Mouse (Mus musculus) heart, postnatal 25 days (tissue): ENCODE measurements at regions not wholly inside any gene's neighbourhood (a gene's known extent, or its start where the extent isn't known, plus 50 kb on each side); places are given as distances from the start of the nearest gene placed in this dataset.

Experiments
- DNase-seq: peaks from one replicate; pipeline ENCODE4 v3.0.0; 2022; ENCODE audit warnings: low spot score
- intact Hi-C: fragments of 180-260 bp; cut with DNase I; formaldehyde crosslinking; loops from one replicate; pipeline ENCODE4 v1.15.1; 2025

DNA sequence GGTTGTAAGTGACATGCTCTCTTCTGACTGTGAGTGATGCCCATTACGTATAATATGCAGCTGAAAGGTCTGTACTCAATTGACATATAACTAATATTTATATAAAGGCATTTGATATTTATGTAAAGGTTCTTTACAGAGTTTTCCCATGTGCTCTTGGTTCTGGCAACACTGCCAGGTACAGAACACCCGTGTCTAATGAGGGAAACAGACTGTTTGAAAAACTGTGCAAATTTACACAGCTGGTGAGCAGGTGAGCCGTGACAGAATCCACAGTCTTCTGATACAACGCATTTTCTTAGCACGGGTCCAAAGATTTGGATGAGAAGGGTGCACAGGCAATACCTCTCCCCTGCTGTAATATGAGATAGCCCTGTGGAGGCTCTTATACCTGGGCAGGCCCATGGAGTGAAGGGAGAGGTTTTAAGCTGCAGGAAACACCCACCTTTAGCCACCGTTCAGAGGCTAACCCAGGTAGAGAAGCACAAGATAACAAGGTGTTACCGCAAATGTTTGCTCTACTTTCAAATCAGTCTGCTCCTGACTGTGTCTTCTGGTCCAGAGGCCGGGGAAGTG lies 161.0 kb downstream of the Foxo1 start:
- no peak for DNase-seq
- intact Hi-C loops, result no loop called here

DNA sequence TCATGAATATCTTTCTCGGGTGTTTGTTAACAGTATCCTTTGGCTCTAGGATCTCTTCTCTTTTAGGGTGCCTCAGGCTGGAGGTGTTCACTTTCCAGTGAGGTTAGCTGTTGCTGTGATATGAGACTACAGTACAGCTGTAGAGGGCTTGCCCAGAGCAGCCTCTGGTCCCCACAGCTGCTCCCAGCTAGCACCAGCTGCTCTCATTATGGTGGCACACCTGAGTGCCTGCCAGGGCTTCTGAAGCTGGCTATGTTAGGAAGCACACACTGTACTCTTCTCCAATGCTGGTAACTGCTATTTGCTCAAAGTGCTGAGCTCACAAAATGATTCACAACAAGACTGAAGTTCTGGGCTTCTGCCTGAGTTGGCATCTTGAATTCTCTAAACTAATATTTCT lies 154.7 kb downstream of the Foxo1 start:
- no peak for DNase-seq
- intact Hi-C loops, result no loop called here

DNA sequence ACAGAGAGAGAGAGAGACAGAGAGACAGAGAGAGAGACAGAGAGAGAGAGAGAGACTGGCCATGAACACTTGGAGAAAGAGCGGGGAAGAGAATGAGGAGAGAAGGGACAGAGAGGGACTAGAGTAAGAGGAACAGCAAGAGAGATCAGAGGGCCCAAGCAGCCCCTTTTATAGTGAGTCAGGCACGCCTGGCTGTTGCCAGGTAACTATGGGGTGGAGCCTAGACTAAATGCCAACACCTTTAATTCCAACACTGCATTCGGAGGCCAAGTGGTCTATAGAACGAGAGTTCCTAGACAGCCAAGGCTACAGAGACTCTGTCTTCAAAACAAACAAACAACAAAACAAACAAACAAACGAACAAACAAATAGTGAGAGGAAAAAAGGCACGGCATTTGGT lies 148.1 kb downstream of the Foxo1 start:
- no peak for DNase-seq
- intact Hi-C loops, result no loop called here

DNA sequence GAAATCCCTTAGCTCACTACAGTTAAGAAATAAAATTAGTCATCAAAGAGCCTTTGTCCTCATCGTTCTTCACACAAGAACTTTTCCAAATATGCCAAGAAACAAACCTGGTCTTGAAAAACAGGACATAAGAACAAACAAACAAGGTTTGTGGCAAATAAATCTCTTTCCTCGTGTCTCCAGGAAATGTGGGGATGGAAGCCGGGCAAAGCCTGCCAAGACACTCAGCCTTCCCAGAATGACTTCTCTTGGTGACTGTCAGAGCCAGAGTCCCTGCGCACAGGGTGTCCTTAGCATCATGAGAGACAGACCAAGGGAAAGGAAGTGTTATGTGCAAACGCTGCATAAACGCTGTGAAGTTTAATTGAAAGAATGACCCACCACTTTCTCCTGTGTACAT lies 147.2 kb downstream of the Foxo1 start:
- intact Hi-C loops, result no loop called here
- no peak for DNase-seq

DNA sequence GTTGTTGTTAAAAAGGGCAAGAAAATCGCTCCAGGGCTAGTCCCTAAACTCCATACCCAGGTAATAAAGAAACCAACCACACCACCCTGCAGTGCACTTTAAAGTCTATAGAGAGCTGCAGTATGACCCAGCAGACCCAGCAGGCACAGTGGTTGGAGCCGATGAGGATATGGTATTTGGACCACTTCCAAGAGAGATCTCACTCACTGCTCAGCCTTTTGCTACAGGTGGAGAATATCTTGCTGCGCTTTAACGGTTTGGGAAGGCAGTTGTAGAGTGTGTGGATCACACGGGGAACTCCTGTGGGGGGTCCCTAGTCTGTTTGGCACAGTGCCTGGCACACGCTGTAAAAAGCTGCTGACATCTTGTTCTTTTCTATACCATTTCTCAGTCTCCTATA lies 145.9 kb downstream of the Foxo1 start:
- intact Hi-C loops, result no loop called here
- DNase-seq, result no peak

DNA sequence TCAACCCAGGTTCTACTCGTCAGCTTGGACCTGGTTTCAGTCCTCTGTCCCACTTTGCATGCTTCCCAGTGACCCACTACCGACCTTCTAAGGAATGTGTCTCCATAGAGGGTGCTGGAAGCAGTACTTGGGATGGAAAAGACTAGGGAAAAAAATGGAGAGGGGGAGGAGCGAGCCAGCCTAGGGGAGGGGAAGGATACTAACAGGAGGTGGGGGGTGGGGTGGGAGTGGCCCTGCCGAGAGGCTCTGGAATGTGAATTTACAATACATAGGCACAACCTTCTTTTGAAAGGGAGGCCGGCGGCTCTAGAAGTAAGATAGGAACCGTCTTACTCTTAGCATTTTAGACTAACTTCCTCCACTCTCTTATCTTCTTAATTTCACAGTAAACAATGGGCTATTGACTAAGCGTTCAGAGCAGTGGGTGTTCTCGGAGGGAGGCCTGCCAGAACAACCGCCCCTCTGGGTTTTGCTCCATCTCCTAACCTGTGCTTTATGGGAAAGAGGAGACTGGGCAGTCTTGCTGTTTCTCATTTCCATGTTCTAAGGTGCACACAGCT lies 145.1 kb downstream of the Foxo1 start:
- no peak for DNase-seq
- intact Hi-C loops, result no loop called here

DNA sequence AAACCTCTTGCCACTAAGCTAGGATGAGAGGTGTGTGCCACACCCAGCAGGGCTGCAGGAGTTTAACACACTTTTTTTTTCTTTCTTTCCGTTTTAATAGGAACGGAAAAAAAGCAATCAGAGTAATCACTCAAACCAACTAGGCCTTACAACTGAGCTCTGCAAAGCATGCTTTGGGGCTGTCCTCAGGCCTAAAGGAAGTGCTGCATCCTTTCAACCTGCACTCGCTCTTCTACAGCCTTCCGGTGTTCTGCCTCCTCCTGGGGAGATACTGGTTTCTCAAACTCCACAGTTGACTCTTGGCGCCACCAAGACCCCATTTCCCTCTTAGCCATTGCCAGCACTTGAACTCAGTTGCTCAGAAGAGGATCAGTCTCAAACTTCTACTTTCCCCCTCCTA lies 143.2 kb downstream of the Foxo1 start:
- intact Hi-C loops, result no loop called here
- DNase-seq, result no peak

DNA sequence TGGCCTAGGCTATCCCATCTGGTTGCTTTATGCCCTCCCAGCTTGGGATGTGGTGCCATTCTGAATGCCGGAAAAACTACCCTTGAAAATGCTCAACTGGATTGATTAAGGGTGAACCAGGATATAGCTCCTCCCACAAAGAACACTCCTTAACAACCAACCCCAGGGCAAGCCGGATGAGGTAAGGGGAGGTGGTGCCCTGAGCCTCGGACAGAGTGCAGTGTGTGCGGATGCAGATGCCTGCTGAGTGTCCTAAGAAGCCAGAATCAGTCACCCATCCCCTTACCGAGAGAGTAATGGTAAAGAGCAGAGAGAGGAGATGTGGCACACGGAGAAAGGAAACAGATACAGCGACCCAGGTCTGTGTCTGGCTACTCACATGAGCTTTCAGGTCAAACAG lies 141.3 kb downstream of the Foxo1 start:
- intact Hi-C loops, result loop anchor here (5.0 to 10.0 kb wide), 2 partner anchors 233 to 435 kb away; no protein-coding TSS in a partner anchor

DNA sequence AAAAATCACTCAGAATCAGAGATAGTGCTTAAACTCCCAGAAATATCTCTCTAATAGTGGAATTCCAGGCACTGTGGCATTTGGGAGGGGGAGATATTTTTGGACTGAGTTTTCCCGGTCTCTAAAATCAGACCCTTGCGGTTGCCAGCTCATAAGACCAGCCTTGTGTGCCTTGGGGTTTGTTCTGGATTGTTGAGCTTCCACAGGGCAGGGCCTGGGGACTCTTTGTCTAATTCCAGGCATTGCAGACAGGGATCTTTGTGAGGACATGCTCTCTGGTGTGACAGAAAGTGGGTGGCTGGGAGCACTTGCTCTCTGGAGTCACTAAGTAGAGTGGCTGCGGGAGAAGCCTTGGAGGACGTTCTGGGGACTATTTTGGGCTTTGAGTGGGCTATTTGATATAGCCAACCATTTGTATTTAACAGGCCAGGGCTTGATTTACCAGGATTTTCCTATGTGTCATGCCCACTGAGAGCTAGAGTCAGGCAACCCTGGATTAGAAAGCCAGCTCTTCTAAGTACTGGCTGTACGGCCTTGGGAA lies 138.7 kb downstream of the Foxo1 start:
- intact Hi-C loops, result loop anchor here (5.0 to 10.0 kb wide), 2 partner anchors 235 to 438 kb away; no protein-coding TSS in a partner anchor

More for the DNA sequence above, 141.3 kb downstream of the Foxo1 start:
- no peak for DNase-seq

DNA sequence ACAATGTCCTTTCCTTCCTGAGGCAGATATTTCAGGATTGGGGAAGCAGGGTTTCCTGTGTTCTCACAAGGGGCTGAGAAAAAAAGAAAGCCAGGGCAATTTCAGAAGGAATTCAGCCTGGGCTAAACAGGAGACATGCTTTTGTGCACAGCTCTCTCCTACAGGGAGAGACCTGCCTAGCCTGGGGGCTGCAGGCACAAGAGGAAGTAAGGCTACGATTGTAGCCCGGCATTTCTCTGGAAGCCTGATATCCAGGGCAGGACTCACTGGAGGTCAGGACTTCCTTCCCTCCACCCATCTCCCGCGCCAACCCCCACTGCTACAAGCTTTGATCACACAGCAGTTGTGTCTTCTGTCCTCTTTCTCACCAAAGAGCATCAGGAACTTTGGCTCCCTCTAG lies 136.5 kb downstream of the Foxo1 start:
- intact Hi-C loops, result loop anchor here (1.0 to 10.0 kb wide), 4 partner anchors 48 to 440 kb away; no protein-coding TSS in a partner anchor
- DNase-seq, result peak; percentile 24

More for the DNA sequence above, 138.7 kb downstream of the Foxo1 start:
- no peak for DNase-seq

DNA sequence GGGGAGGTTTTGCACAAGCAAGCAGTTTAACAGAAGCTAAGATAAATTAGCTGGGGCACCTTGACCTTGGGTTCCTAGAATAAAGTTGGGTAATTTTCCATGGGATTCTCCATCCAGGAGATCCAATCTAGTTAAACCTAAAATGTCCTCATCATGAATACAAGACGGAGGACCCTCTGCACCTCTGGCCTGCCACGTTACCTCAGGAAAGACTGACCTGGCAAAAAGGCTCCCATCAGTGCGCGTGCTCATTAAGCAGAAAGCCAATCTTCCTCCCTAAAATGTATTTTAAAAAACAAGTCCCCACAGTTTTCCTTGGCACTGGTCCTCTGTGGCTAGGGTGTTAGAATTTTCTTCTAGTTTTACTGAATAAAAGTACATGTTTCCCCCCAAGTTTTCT lies 134.9 kb downstream of the Foxo1 start:
- intact Hi-C loops, result loop anchor here (5.0 to 10.0 kb wide), 2 partner anchors 56 to 442 kb away; no protein-coding TSS in a partner anchor
- DNase-seq, result no peak
